Mouse (Mus musculus) midbrain, embryonic 11.5 days (tissue): ENCODE data around the gene Paqr9. TPM values are rescaled to one million over a fixed set of nuclear protein-coding genes. Genes with fewer than 3 reads are reported as not detected.

Experiments
- ATAC-seq: fragments of 200-750 bp; cut with Nextera tagmentation; 2 replicates; pipeline ENCODE4 v1.8.0; 2017; ENCODE audit warnings: moderate TSS enrichment, moderate library complexity; ENCODE audit not compliant: low FRiP score
- DNase-seq: peaks from one replicate; pipeline ENCODE4 v3.0.0; 2015; ENCODE audit warnings: low spot score; ENCODE audit errors: missing footprints
- H3K27ac ChIP-seq: fragments of 300-500 bp; sonication (generic); 2 replicates; pipeline ENCODE4 v1.5.1; 2014; ENCODE audit warnings: low read depth, low read length
- H3K27me3 ChIP-seq: fragments of 300-500 bp; sonication (generic); 2 replicates; pipeline ENCODE4 v1.6.1; 2014; ENCODE audit warnings: mild to moderate bottlenecking, low read length, moderate library complexity, mixed read lengths; ENCODE audit not compliant: control insufficient read depth, insufficient read depth
- H3K36me3 ChIP-seq: fragments of 300-500 bp; sonication (generic); 2 replicates; pipeline ENCODE4 v1.6.1; 2014; ENCODE audit warnings: mild to moderate bottlenecking, low read length, moderate library complexity, mixed read lengths; ENCODE audit not compliant: control insufficient read depth, insufficient read depth
- H3K4me1 ChIP-seq: fragments of 300-500 bp; sonication (generic); 2 replicates; pipeline ENCODE4 v1.6.1; 2014; ENCODE audit warnings: low read length; ENCODE audit not compliant: control insufficient read depth, insufficient read depth
- H3K4me2 ChIP-seq: fragments of 300-500 bp; sonication (generic); 2 replicates; pipeline ENCODE4 v1.6.1; 2014; ENCODE audit warnings: mild to moderate bottlenecking, moderate library complexity
- H3K4me3 ChIP-seq: fragments of 300-500 bp; sonication (generic); 2 replicates; pipeline ENCODE4 v1.5.1; 2014; ENCODE audit warnings: low read depth, low read length
- H3K9ac ChIP-seq: fragments of 300-500 bp; sonication (generic); 2 replicates; pipeline ENCODE4 v1.6.1; 2014; ENCODE audit warnings: low read length
- H3K9me3 ChIP-seq: fragments of 300-500 bp; sonication (generic); 2 replicates; pipeline ENCODE4 v1.6.1; 2016; ENCODE audit warnings: low read length; ENCODE audit not compliant: control insufficient read depth
- WGBS: fragments of 180-500 bp; shearing (Covaris S2); extraction: QIAGEN DNeasy Blood & Tissue Kit; methylation state at CpG from one replicate; pipeline ENCODE4 v1.1.7; 2014; 5-methylcytosine and 5-hydroxymethylcytosine counted together
- polyA plus RNA-seq: library from polyadenylated mRNA; unstranded; fragments of >200 nt; fragmentation: Nextera tagmentation; extraction: Ambion mirVana; gene quantifications from 2 replicates; pipeline ENCODE4 v1.2.1, GENCODE M21; 2014

The Paqr9 gene
- polyA plus RNA-seq, 1 experiment from 2014 or later: 0.33 TPM

- H3K4me2 ChIP-seq: no peak overlapping the region
- H3K36me3 ChIP-seq: no peaks in the 10 kb centered on the region
- no peak overlapping the region for H3K9ac ChIP-seq
- peaks cover 32% of the 10 kb centered on the region for H3K27me3 ChIP-seq
- no peak overlapping the region for H3K27ac ChIP-seq
- DNase-seq (no peak), ATAC-seq (no peak)
- WGBS: 68% methylated on average over 5 of the region's 5 CpGs
- no peaks in the 10 kb centered on the region for H3K9me3 ChIP-seq
- H3K4me3 ChIP-seq: no peak overlapping the region
- H3K4me1 ChIP-seq: peaks cover 10% of the 10 kb centered on the region
Measured at GRCm38 (mm10) chr9:95555233-95555740, 4.2 kb upstream of the Paqr9 start.

GRCm38 (mm10) chr9:95556067-95556512 is 3.4 kb upstream of the Paqr9 start:
- H3K27me3 ChIP-seq: peaks cover 40% of the 10 kb centered on the region
- 88% methylated on average over 4 of the region's 4 CpGs for WGBS
- no peak overlapping the region for H3K9ac ChIP-seq
- H3K27ac ChIP-seq: no peak overlapping the region
- no peaks in the 10 kb centered on the region for H3K36me3 ChIP-seq
- H3K9me3 ChIP-seq: no peaks in the 10 kb centered on the region
- H3K4me3 ChIP-seq: no peak overlapping the region
- ATAC-seq (no peak), DNase-seq (no peak)
- H3K4me1 ChIP-seq: peaks cover 13% of the 10 kb centered on the region
- no peak overlapping the region for H3K4me2 ChIP-seq

DNA sequence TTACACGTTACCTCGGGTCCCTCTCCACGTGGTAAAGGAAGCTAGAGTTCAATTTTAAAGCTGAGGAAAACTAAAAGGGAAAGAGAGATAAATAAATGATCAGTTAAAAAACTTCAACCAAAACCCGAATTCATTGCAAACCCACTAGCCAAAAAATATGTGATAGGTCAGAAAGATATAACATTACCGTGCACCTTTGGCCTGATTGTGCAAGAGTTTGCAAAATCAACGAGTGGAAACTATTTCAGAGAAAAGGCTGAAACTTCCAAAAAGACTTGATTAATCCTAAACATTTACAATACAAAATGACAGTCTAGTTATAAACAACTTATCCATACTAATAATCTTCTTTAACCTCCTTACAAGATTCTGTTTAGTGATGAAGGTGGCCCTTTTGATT is 1.7 kb upstream of the Paqr9 start:
- H3K27ac ChIP-seq: no peak overlapping the region
- H3K9ac ChIP-seq: no peak overlapping the region
- peaks cover 46% of the 10 kb centered on the region for H3K27me3 ChIP-seq
- 67% methylated on average over 6 of the region's 6 CpGs for WGBS
- DNase-seq: no peak
- H3K4me2 ChIP-seq: no peak overlapping the region
- H3K4me1 ChIP-seq: peaks cover 13% of the 10 kb centered on the region
- no peak for ATAC-seq
- H3K36me3 ChIP-seq: no peaks in the 10 kb centered on the region
- no peaks in the 10 kb centered on the region for H3K9me3 ChIP-seq
- H3K4me3 ChIP-seq: no peak overlapping the region

DNA sequence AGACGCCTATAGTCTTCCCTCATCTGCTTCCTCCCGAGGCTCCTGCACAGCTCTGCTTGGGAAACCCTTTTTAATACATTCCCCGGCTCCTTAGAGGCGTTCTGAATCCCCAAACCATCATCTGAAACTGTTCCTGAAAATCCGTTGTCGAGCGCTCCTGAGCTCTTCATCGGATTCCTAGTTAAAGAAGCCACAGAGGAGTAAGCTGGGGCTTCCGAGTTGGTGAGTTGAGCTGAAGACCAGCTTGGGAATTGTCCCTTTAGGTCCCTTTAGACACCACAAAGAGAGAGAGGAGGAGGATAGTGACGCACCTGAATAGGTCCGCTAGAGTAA is 765 bp upstream of the Paqr9 start:
- H3K4me2 ChIP-seq: peak overlapping the region; percentile 90
- no peak overlapping the region for H3K9ac ChIP-seq
- H3K27me3 ChIP-seq: peaks cover 46% of the 10 kb centered on the region
- peak overlapping the region; percentile 70 for H3K4me3 ChIP-seq
- 6% methylated on average over 11 of the region's 11 CpGs for WGBS
- H3K36me3 ChIP-seq: no peaks in the 10 kb centered on the region
- ATAC-seq (no peak), DNase-seq (peak; percentile 85)
- H3K4me1 ChIP-seq: peaks cover 13% of the 10 kb centered on the region
- H3K9me3 ChIP-seq: no peaks in the 10 kb centered on the region
- no peak overlapping the region for H3K27ac ChIP-seq

DNA sequence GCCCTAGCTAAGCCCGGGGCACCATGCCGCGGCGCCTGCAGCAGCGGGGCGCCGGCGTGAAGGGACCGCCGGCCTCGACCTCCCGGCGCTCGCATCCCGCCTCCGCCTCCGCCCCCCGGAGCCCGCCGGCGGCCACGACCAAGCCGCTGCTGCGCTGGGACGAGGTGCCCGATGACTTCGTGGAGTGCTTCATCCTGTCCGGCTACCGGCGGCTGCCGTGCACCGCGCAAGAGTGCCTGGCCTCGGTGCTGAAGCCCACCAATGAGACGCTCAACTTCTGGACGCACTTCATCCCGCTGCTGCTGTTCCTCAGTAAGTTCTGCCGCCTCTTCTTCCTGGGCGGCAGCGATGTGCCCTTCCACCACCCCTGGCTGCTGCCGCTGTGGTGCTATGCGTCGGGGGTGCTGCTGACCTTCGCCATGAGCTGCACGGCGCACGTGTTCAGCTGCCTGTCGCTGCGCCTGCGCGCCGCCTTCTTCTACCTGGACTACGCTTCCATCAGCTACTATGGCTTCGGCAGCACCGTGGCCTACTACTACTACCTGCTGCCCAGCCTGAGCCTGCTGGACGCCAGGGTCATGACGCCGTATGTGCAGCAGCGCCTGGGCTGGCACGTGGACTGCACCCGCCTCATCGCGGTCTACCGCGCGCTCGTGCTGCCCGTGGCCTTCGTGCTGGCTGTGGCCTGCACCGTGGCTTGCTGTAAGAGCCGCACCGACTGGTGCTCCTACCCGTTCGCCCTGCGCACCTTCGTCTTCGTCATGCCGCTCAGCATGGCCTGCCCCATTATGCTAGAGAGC is 679 bp downstream of the Paqr9 start:
- Histone ChIP-seq H3K4me3 (peak overlapping the region; percentile 70), H3K27ac (no peak overlapping the region), H3K36me3 (no peaks in the 10 kb centered on the region), H3K4me2 (peak overlapping the region; percentile 90), H3K4me1 (peaks cover 13% of the 10 kb centered on the region), H3K9me3 (no peaks in the 10 kb centered on the region), H3K27me3 (peaks cover 46% of the 10 kb centered on the region), H3K9ac (peak overlapping the region; percentile 66)
- peak; percentile 72 for ATAC-seq
- 12% methylated on average over 73 of the region's 78 CpGs for WGBS
- DNase-seq: peak; percentile 95

- Histone ChIP-seq H3K27me3 (peaks cover 25% of the 10 kb centered on the region), H3K36me3 (no peaks in the 10 kb centered on the region), H3K4me3 (no peak overlapping the region), H3K4me2 (no peak overlapping the region), H3K9ac (no peak overlapping the region), H3K4me1 (peaks cover 9% of the 10 kb centered on the region), H3K27ac (no peak overlapping the region), H3K9me3 (no peaks in the 10 kb centered on the region)
- WGBS: 82% methylated on average over 4 of the region's 4 CpGs
- ATAC-seq (no peak), DNase-seq (no peak)
Measured at GRCm38 (mm10) chr9:95564047-95564446, 4.6 kb downstream of the Paqr9 start.

DNA sequence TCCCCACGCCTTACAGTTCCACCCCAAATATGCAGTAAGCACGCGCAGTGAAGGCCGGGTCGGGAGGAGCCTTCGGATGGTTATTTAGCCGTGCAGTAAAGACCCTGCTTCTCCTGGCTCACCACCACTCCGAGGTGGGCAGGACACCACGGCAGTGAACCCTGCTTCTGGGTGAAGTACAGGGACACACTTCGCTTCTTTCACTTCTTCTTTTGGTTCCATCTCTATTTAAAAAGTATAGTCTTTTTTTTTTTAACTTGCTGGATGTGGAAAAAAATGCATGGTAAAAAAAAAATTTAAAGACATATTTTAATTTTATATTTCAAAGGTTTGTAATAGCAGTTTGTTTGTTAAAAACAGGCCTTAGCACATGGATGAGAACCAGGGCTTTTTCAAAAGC is 6.9 kb downstream of the Paqr9 start:
- Histone ChIP-seq H3K27ac (no peak overlapping the region), H3K9ac (no peak overlapping the region), H3K4me1 (no peaks in the 10 kb centered on the region), H3K4me3 (no peak overlapping the region), H3K9me3 (no peaks in the 10 kb centered on the region), H3K27me3 (peaks cover 3% of the 10 kb centered on the region; the same call in 1 of the 2 replicates), H3K36me3 (no peaks in the 10 kb centered on the region), H3K4me2 (no peak overlapping the region)
- no peak for ATAC-seq
- 83% methylated on average over 10 of the region's 10 CpGs for WGBS
- no peak for DNase-seq

DNA sequence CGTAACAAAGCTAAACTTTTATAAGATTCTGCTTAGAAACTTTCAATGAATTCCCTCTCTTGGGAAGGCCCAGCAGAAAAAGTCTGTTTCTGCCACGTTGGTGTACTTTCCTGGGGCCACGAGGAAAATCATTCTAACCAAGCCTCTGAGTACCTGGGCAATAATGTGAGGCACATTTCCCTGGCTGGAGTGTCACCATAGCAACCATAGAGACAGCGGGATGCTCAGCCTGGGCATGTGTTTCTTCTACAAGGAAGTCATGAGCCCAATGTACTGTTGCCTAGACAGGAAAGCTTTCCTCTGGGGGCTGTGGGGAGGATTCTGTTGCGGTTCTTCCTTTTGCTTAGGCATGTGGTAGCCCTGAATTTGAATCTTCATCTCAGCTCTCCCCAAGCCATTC is 7.5 kb downstream of the Paqr9 start:
- Histone ChIP-seq H3K36me3 (no peaks in the 10 kb centered on the region), H3K9ac (no peak overlapping the region), H3K9me3 (no peaks in the 10 kb centered on the region), H3K4me2 (no peak overlapping the region), H3K4me3 (no peak overlapping the region), H3K4me1 (no peaks in the 10 kb centered on the region), H3K27me3 (no peaks in the 10 kb centered on the region), H3K27ac (no peak overlapping the region)
- ATAC-seq (no peak), DNase-seq (no peak)
- 64% methylated on average over 5 of the region's 5 CpGs for WGBS

GRCm38 (mm10) chr9:95569249-95569648 is 9.8 kb downstream of the Paqr9 start:
- no peak for ATAC-seq
- no peak overlapping the region for H3K27ac ChIP-seq

More at GRCm38 (mm10) chr9:95569249-95569648, 9.8 kb downstream of the Paqr9 start:
- H3K9ac ChIP-seq: no peak overlapping the region
- H3K27me3 ChIP-seq: no peaks in the 10 kb centered on the region
- no peaks in the 10 kb centered on the region for H3K36me3 ChIP-seq
- 93% methylated on average over 5 of the region's 5 CpGs for WGBS
- H3K4me1 ChIP-seq: no peaks in the 10 kb centered on the region
- no peak for DNase-seq
- no peak overlapping the region for H3K4me2 ChIP-seq
- H3K4me3 ChIP-seq: no peak overlapping the region
- no peaks in the 10 kb centered on the region for H3K9me3 ChIP-seq
